Mouse (Mus musculus): ENCODE measurements around the gene Foxc1. TPM values are rescaled to one million over a fixed set of nuclear protein-coding genes. Genes with fewer than 3 reads are reported as not detected.

Gene Foxc1
- total RNA-seq, 2 experiments from 2014 or later: 0.84 to 1.3 TPM

- no peak for DNase-seq
Measured at GRCm38 (mm10) chr13:31830332-31830731, 23.9 kb downstream of the Foxc1 start.

DNA sequence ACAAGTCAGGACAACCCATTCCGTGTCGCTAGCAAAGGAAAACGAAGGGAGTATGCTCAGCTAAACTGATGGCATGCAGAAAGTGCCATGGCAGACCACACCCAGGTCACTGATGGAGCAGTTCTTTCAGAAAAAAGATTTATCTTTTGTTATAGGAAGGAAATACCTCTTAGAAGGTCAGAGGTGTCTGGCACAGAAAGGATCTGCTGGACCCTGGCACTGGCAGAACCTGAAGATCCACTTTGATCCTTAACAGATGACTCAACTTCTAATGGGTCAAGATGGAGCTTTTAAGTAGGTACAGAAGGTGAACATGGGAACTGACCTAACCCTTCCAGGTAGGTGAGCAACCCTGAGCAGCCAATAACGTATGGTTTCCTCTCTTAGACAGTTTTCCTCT lies 29.4 kb downstream of the Foxc1 start:
- no peak for DNase-seq

DNA sequence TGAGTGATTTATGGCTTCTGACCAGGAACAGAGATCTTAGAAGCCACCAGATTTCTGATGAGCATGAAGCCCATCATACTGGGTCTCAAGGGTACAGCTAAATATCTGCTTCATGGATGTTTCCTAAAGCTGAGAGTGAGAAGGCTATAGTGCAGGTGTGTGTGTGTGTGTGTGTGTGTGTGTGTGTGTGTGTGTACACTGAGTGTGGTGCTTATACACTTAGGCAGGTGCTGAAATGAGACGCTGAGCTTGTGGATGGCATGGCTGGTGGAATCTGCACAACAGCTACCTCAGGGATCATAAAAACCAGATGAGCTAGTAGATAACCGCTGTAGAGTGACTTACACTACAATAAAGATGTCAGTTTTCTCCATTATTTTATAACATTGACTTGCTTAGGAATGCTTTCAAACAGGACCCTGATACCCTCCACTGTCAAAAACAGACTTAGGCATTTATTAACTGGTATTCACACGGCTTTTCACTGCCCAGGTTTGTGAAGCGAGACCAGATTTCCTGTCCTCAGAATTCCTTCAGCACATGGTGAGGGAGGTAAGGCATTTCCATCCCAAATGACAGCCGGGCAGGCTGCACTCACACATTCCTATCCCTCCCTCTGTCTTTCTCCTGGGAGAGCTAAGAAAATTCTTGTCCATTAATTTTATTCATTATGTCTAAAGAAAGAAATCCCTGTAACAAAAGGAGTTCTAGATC lies 43.0 kb downstream of the Foxc1 start:
- no peak for DNase-seq

GRCm38 (mm10) chr13:31853564-31853963 lies 47.1 kb downstream of the Foxc1 start:
- DNase-seq: no peak

DNA sequence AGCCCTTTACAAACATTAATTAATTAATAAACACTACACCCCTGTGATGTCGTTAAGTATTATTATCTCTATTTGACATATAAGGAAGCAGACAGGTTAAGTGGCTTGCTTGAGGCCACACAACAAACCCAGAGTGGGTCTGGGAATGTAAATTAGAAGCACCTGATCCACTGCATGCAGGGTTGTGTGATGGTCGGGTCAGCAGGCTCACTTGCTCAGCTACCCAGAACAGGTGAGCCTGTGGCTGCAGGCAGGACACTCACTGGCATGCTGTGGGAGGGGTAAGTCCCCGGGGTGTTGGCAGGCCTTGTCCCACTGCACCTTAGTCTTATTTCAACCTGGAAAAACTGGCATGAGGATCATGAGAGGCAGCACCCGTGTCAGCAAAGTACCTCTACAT lies 47.6 kb downstream of the Foxc1 start:
- DNase-seq: no peak

GRCm38 (mm10) chr13:31860200-31860599 lies 53.8 kb downstream of the Foxc1 start:
- no peak for DNase-seq

Other genes with a start within 250 kb of the Foxc1 start
- gene A530084C06Rik, start 247.3 kb upstream of the Foxc1 start, total RNA-seq (2021): not detected
- not detected for gene Foxf2, start 180.8 kb upstream of the Foxc1 start, total RNA-seq (2021)

All from gastrocnemius, postnatal 25 days (tissue).